Mouse (Mus musculus) myocyte (in vitro differentiated cells): ENCODE measurements around the gene Lcmt1. TPM values are rescaled to one million over a fixed set of nuclear protein-coding genes. Genes with fewer than 3 reads are reported as not detected.

ENCODE experiments used
- H3K27me3 ChIP-seq: one replicate; pipeline ENCODE4 v1.6.1; 2011; ENCODE audit not compliant: control insufficient read depth, insufficient read depth, insufficient read length
- H3K36me3 ChIP-seq: one replicate; pipeline ENCODE4 v1.6.1; 2011; ENCODE audit not compliant: control insufficient read depth, insufficient read depth
- H3K4me2 ChIP-seq: one replicate; pipeline ENCODE4 v1.6.1; 2011; ENCODE audit warnings: low read depth, control low read depth
- H3K4me3 ChIP-seq: one replicate; pipeline ENCODE4 v1.5.1; 2011; ENCODE audit warnings: mild to moderate bottlenecking, control low read depth, moderate library complexity
- H3K79me2 ChIP-seq: one replicate; pipeline ENCODE4 v1.6.1; 2011; ENCODE audit not compliant: control insufficient read depth, insufficient read depth
- H3ac ChIP-seq: one replicate; pipeline ENCODE4 v1.6.1; 2011; ENCODE audit not compliant: control insufficient read depth, insufficient read length
- CEBPB ChIP-seq: IDR thresholded peaks from 2 replicates; pipeline ENCODE4 v1.6.1; 2011; ENCODE audit warnings: mild to moderate bottlenecking, moderate library complexity; ENCODE audit not compliant: poor library complexity, insufficient read depth, severe bottlenecking
- E2F4 ChIP-seq: IDR thresholded peaks from one replicate; pipeline ENCODE4 v1.6.1; 2011; ENCODE audit warnings: mild to moderate bottlenecking, control low read depth, moderate library complexity; ENCODE audit not compliant: insufficient read depth
- MAX ChIP-seq: IDR thresholded peaks from one replicate; pipeline ENCODE4 v1.6.1; 2011; ENCODE audit warnings: low read depth, mild to moderate bottlenecking, control low read depth
- MYOD1 ChIP-seq, 3 experiments: IDR thresholded peaks; one replicate each; pipeline ENCODE4 v1.6.1; 2011; ENCODE audit warnings: control low read depth in 2 of 3, low read depth in 2 of 3, mild to moderate bottlenecking in 2 of 3, moderate library complexity in 1 of 3; ENCODE audit not compliant: insufficient read length in 2 of 3, control insufficient read depth in 1 of 3
- MYOG ChIP-seq, 3 experiments: IDR thresholded peaks; one replicate each; pipeline ENCODE4 v1.6.1; 2011; ENCODE audit warnings: control low read depth in 2 of 3, low read depth in 2 of 3, mild to moderate bottlenecking in 2 of 3; ENCODE audit not compliant: insufficient read length in 2 of 3, control insufficient read depth in 1 of 3, insufficient read depth in 1 of 3
- POLR2A ChIP-seq: IDR thresholded peaks from one replicate; pipeline ENCODE4 v1.6.1; 2011; ENCODE audit warnings: low read depth, mild to moderate bottlenecking, control low read depth, moderate library complexity; ENCODE audit not compliant: insufficient read length
- POLR2AphosphoS2 ChIP-seq: IDR thresholded peaks from one replicate; pipeline ENCODE4 v1.6.1; 2011; ENCODE audit warnings: low read depth, control low read depth; ENCODE audit not compliant: insufficient read length
- REST ChIP-seq: IDR thresholded peaks from one replicate; pipeline ENCODE4 v1.6.1; 2011; ENCODE audit warnings: mild to moderate bottlenecking, control low read depth, moderate library complexity; ENCODE audit not compliant: insufficient read depth, insufficient read length
- SRF ChIP-seq: IDR thresholded peaks from one replicate; pipeline ENCODE4 v1.6.1; 2011; ENCODE audit warnings: low read depth; ENCODE audit not compliant: control insufficient read depth, insufficient read length
- TCF12 ChIP-seq: IDR thresholded peaks from one replicate; pipeline ENCODE4 v1.6.1; 2011; ENCODE audit warnings: mild to moderate bottlenecking, control low read depth; ENCODE audit not compliant: poor library complexity, insufficient read depth, severe bottlenecking
- TCF3 ChIP-seq: IDR thresholded peaks from one replicate; pipeline ENCODE4 v1.6.1; 2011; ENCODE audit warnings: low read depth, control low read depth; ENCODE audit not compliant: insufficient read length
- USF1 ChIP-seq: IDR thresholded peaks from one replicate; pipeline ENCODE4 v1.6.1; 2011; ENCODE audit warnings: low read depth, mild to moderate bottlenecking, control low read depth, moderate library complexity
- polyA plus RNA-seq: library from polyadenylated mRNA; unstranded; fragments of >200 nt; fragmentation: generic; extraction: Trizol; gene quantifications from one replicate; pipeline ENCODE4 v1.2.1, GENCODE M21; 2012; ENCODE audit warnings: missing spikeins

Gene Lcmt1
- polyA plus RNA-seq, 1 experiment: 28.4 TPM

DNA sequence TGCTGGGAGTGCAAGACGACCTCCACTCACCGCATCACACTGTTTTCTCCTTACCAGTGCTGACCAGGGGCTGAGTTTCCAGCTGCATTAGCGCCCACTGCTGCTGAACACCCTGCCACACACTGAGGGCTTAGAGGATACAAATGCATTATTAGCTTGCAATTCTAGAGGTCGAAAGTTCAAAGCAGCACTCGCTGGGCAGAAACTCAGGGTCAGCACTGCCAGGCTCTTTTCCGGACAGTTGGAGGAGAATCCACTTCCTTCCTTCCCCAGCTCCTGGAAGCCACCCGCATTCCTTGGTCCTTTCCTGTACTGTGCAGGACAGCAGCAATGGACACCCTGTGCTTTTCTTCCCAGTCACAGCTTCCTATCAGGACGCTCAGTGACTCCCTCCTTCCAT is 31.2 kb upstream of the Lcmt1 start:
- Histone ChIP-seq H3ac (no peak overlapping the region), H3K4me3 (no peak overlapping the region), H3K4me2 (no peak overlapping the region), H3K27me3 (no peaks in the 10 kb centered on the region), H3K36me3 (no peaks in the 10 kb centered on the region), H3K79me2 (peaks cover 40% of the 10 kb centered on the region)
- no peak for TF ChIP-seq MYOD1 (IDR thresholded peaks at IDR 0.05; ENCODE audit: control insufficient read depth in 1 of 3, insufficient read length in 2 of 3, low read depth in 2 of 3)
- TF ChIP-seq MAX: no peak
- TF ChIP-seq POLR2AphosphoS2: no peak
- no peak for TF ChIP-seq CEBPB
- TF ChIP-seq E2F4: no peak
- TF ChIP-seq REST: no peak
- TF ChIP-seq TCF3: no peak
- no peak for TF ChIP-seq MYOG (IDR thresholded peaks at IDR 0.05; ENCODE audit: control insufficient read depth in 1 of 3, insufficient read depth in 1 of 3, insufficient read length in 2 of 3, low read depth in 2 of 3)
- no peak for TF ChIP-seq TCF12
- TF ChIP-seq USF1: no peak
- TF ChIP-seq POLR2A: no peak
- TF ChIP-seq SRF: no peak

- no peaks in the 10 kb centered on the region for H3K36me3 ChIP-seq
- H3ac ChIP-seq: no peak overlapping the region
- H3K4me3 ChIP-seq: no peak overlapping the region
- no peak for TF ChIP-seq TCF3
- TF ChIP-seq POLR2A: no peak
- TF ChIP-seq REST: no peak
- TF ChIP-seq CEBPB: no peak
- TF ChIP-seq USF1: no peak
- no peak for TF ChIP-seq MAX
- TF ChIP-seq POLR2AphosphoS2: no peak
- TF ChIP-seq E2F4: no peak
- no peak for TF ChIP-seq SRF
- no peaks in the 10 kb centered on the region for H3K27me3 ChIP-seq
- H3K4me2 ChIP-seq: no peak overlapping the region
- H3K79me2 ChIP-seq: peaks cover 64% of the 10 kb centered on the region
These were observed 27.7 kb upstream of the Lcmt1 start for GRCm38 (mm10) chr7:123341896-123342295.

GRCm38 (mm10) chr7:123344079-123344780 is 25.4 kb upstream of the Lcmt1 start:
- no peaks in the 10 kb centered on the region for H3K36me3 ChIP-seq
- H3K4me2 ChIP-seq: no peak overlapping the region
- TF ChIP-seq MYOG (IDR thresholded peaks at IDR 0.05; ENCODE audit: control insufficient read depth in 1 of 3, insufficient read depth in 1 of 3, insufficient read length in 2 of 3, low read depth in 2 of 3) (no peak), CEBPB (no peak)
- H3K27me3 ChIP-seq: no peaks in the 10 kb centered on the region
- H3K4me3 ChIP-seq: no peak overlapping the region
- H3ac ChIP-seq: no peak overlapping the region
- H3K79me2 ChIP-seq: peaks cover 83% of the 10 kb centered on the region

DNA sequence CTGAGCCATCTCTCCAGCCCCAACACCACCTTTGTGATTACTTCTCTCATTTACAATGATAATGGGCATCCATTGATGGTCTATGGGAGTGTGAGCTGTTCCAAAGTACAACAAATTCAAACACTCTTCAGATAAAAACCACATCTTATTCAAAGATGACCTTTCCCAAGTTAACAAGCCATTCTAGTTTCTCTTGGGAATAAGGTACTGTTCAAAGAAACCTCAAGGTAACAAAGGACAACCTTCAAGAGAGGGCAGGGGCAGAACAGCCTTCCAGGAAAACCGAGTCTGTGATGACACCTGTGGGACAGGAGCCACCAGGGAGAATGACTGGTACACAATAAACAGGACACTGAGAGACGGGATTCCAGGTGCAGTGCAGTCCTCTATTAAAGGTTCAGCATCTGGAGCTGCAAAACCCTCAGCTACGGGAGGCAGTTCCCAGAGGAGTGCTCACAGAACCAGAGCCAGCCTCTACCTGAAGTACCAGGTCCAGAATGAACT is 24.5 kb upstream of the Lcmt1 start:
- Histone ChIP-seq H3K4me2 (no peak overlapping the region), H3ac (no peak overlapping the region), H3K79me2 (peaks cover 88% of the 10 kb centered on the region), H3K36me3 (no peaks in the 10 kb centered on the region), H3K4me3 (no peak overlapping the region), H3K27me3 (no peaks in the 10 kb centered on the region)
- no peak for TF ChIP-seq MYOG (IDR thresholded peaks at IDR 0.05; ENCODE audit: control insufficient read depth in 1 of 3, insufficient read depth in 1 of 3, insufficient read length in 2 of 3, low read depth in 2 of 3)
- TF ChIP-seq MYOD1 (IDR thresholded peaks at IDR 0.05; ENCODE audit: control insufficient read depth in 1 of 3, insufficient read length in 2 of 3, low read depth in 2 of 3): no peak
- no peak for TF ChIP-seq POLR2AphosphoS2
- no peak for TF ChIP-seq POLR2A
- TF ChIP-seq USF1: no peak
- no peak for TF ChIP-seq SRF
- no peak for TF ChIP-seq CEBPB
- TF ChIP-seq TCF12: no peak
- no peak for TF ChIP-seq REST
- TF ChIP-seq MAX: no peak
- no peak for TF ChIP-seq E2F4
- TF ChIP-seq TCF3: no peak

GRCm38 (mm10) chr7:123346631-123347290 is 22.8 kb upstream of the Lcmt1 start:
- H3K36me3 ChIP-seq: no peaks in the 10 kb centered on the region
- H3K79me2 ChIP-seq: peaks cover 88% of the 10 kb centered on the region
- no peak overlapping the region for H3K4me2 ChIP-seq
- H3K27me3 ChIP-seq: no peaks in the 10 kb centered on the region
- H3ac ChIP-seq: no peak overlapping the region
- TF ChIP-seq CEBPB (no peak), TCF12 (no peak), MYOG (IDR thresholded peaks at IDR 0.05; ENCODE audit: control insufficient read depth in 1 of 3, insufficient read depth in 1 of 3, insufficient read length in 2 of 3, low read depth in 2 of 3) (no peak), REST (no peak), TCF3 (no peak), SRF (no peak), E2F4 (no peak), USF1 (no peak), MAX (no peak), MYOD1 (IDR thresholded peaks at IDR 0.05; ENCODE audit: control insufficient read depth in 1 of 3, insufficient read length in 2 of 3, low read depth in 2 of 3) (no peak), POLR2AphosphoS2 (no peak), POLR2A (no peak)
- no peak overlapping the region for H3K4me3 ChIP-seq
